Mouse (Mus musculus): ENCODE data around the gene Thbs3.

GRCm38 (mm10) chr3:89259076-89259475, 44.1 kb downstream of the Thbs3 start, which contains the start of gene Dpm3:
- TF ChIP-seq EP300 (IDR thresholded peaks at IDR 0.05; ENCODE audit: low read depth) (no peak), CTCF (IDR thresholded peaks at IDR 0.05; ENCODE audit: low read depth) (no peak)
